Mouse (Mus musculus) 416B (cell line): ENCODE measurements around the gene Lbhd2.

ENCODE experiments used
- DNase-seq: peaks from one replicate; pipeline ENCODE4 v3.0.0; 2011; ENCODE audit warnings: low read depth

Lbhd2 gene

GRCm38 (mm10) chr12:111406622-111407021 is at the start of gene Lbhd2:
TSS of gene Lbhd2 (plus strand) at chr12:111406809.
- DNase-seq: no peak

DNA sequence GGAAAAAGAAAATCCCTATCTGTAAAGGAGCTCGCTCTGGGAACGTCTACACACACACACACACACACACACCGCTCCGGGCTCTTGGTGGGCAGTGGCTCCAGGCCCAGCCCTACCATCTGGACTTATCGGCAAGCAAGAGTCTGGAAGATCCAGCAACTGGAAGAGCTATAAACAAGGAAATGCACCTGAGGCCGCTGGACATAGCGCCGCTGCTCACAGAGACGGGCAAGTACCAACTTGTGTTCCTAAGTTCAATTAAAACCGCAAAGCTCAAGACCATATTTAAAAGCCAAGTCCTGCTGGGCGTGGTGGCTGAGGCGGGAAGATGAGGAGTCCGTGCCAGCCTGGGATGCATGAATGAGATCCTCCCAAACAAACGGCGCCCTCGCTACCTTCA is 45.9 kb upstream of the Lbhd2 start:
- no peak for DNase-seq

DNA sequence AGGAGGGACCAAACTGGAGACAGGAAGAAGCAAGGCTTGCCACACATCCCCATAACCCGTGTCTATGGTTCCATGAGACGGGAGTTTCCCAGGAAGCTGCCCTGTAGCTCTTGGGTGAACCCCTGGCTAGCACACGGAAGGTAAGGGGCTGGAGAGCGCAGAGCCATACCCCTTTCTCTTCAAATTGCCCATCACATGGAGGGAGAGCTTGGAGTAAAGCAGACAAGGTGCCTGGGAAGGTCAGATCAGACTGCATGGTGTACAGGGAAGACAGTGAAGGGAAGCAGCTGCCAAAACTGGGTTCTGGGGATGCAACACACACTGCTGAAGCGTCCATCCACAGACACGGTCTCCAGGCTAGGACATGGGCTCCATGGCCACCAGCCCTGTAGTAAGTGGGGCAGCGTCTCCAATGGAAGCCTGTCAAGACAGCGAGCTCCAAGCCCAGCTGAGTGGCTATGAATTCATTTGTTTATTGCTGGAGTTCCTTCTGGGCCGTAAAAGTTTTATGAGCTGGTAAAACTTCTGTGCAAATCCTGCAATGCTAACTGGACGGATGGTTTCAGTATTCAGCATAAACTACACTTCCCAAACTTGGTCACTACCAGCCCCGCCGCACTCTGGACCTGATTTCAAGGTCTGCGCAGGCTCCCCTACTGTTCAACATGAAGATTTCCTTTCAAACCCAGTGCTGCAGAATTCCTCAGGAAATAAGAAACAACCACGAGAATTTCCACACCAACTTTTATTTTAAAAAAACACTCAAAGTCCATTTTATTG is 45.1 kb upstream of the Lbhd2 start:
- DNase-seq: no peak

DNA sequence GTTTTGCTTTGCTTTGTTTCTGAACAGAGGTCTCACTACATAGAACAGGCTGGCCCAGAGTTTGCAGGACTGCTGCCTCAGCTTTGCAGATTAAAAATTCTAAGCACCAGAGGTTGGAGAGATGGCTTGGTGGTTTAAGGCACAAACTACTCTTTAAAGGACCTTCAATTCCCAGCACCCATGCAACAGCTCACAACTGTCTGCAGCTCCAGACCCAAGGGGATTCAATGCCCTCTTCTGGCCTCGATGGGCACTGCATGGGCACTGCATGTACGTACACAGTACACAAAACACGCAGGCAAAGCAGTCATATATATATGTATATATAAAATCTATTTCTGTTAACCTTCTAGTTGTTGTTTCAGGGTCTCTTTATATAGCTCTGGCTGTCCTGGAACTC is 42.4 kb upstream of the Lbhd2 start:
- DNase-seq: no peak

DNA sequence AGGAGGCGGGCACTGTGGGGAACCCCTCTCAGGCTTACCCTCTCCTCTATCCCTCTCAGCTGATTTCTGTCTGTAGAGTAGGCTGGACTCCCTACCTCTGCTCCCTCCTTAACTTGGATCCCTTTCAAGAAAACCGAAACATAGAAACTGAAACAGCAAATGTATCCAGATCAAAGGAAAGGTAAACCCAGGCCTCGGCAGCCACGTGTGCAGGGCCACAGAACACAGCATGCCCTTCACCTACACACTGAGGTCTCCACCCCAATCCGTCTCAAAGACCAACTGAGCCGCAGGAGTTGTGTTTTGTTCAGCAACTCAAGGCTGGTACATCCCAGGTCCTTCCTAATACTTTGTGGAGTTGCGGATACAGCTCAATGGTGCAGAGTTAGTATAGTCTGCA is 39.5 kb upstream of the Lbhd2 start:
- no peak for DNase-seq

DNA sequence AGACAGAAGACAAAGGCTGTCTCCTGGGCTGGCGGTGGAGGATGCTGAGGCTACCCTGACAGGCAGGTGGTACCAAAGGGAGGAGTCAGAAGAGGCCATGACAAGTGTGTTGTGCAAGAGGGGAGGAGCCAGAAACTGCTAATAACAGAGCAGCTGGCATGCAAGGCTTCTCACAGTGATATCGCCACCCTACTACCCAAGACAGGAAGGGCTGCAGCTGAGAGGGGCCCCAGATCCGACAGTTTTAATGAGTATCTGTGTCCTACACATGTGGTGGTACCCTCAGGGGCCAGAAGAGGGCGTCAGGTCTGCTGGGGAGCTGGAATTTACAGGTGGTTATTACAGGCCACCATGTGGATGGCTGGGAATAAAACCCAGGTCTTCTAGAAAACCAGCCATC is 36.4 kb upstream of the Lbhd2 start:
- DNase-seq: peak; percentile 85

DNA sequence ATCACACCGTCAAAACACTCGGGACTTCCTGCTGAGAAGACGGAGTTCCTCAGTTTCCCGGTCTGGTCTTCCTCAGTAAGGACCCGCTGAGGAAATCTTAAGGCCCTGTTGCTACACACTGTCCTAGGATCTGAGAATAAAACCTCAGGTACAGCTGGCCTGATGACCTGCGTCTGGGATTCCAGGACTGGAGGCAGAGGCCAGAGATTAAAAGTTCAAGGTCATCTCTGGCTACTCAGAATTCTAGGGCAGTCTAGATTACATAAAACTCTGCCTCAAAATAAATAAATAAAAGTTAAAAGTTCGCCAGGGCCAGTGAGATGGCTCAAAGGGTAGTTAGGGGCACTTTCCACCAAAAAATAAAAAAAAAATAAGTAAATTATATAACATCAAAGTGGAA is 34.7 kb upstream of the Lbhd2 start:
- DNase-seq: no peak

GRCm38 (mm10) chr12:111373411-111373810 is 33.2 kb upstream of the Lbhd2 start:
- DNase-seq: no peak

- DNase-seq: no peak
Measured at GRCm38 (mm10) chr12:111374727-111375126, 31.9 kb upstream of the Lbhd2 start.

- no peak for DNase-seq
Measured at GRCm38 (mm10) chr12:111375559-111375958, 31.1 kb upstream of the Lbhd2 start.

- peak; percentile 78 for DNase-seq
Measured at GRCm38 (mm10) chr12:111376053-111376452, 30.6 kb upstream of the Lbhd2 start.

GRCm38 (mm10) chr12:111376826-111377331 is 29.7 kb upstream of the Lbhd2 start:
- DNase-seq: peak; percentile 29

DNA sequence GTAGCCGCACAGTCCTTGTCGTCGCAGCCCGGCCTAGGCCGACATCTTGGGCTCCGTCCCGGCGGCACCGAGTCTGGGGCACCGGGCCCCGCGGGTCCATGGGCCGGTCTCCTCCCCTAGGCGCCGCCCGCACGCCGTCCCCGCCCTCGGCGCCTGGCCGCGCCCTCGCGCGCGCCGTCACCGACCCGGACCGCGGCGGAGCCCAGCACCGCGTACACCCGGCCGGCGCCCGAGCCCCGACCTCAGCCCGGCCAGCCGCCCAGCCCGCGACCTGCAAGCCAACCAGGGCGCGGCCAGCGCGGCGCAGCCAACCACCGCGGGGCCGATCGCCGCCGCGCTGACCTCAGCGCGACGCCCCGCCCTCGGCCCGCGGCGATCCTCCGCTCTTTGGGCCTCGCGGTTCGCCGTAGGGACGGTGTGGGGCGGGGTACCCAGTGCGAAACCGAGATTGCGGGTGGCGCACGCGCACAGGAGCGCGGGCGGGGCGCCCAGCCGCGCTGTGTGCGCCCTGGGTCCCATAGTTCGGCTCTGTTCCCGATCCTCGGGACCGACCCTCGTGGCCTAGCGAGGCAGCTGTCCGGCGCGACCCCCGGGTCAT is 29.1 kb upstream of the Lbhd2 start, which contains the start of gene Cdc42bpb:
Gene Cdc42bpb, minus strand, starts transcription at position 343 of the 598 bp plus-strand sequence.
- peak; percentile 82 for DNase-seq

- DNase-seq: no peak
Measured at GRCm38 (mm10) chr12:111377986-111378490, 28.6 kb upstream of the Lbhd2 start.

- no peak for DNase-seq
Measured at GRCm38 (mm10) chr12:111378812-111379211, 27.8 kb upstream of the Lbhd2 start.

- DNase-seq: no peak
Measured at GRCm38 (mm10) chr12:111385883-111386641, 20.5 kb upstream of the Lbhd2 start.

GRCm38 (mm10) chr12:111386642-111387120 is 19.9 kb upstream of the Lbhd2 start:
- DNase-seq: peak; percentile 76

DNA sequence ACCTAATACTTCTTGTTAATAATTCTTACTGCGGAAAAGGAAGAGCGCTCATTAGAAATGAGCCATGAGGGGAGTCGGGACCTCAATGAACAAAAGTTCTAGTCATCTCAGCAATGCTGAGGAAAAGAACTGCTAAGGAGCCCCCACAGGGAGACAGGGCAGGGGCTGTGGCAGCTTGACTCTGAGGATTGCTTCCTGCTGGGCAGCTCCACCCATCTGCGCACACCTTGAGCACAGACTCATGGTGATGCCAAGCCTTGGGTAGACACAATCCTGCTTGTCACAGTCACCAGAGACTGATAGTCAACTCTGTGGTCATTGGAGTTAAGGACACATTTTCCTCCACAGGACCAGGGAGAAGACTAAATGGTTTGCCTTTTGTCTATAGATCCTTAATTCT is 19.5 kb upstream of the Lbhd2 start:
- no peak for DNase-seq

DNA sequence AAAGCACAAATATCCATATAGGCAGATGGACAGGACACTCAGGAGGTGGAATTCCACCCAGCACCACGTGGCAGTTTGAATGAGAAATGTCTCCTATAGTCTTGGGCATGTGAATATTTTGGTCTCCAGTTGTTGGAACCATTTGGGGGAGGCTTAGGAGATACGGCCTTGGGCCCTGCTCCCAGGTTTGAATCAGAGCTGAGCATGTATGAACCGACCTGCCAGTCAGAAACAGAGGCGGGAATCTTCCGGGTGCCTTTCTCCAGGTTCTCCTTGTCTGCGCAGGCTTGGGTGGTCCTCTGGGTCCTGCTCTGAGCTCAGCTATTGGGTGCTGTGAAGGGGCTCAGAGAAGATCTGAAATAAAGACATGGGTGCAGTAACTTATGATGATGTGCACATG is 12.6 kb upstream of the Lbhd2 start:
- no peak for DNase-seq

DNA sequence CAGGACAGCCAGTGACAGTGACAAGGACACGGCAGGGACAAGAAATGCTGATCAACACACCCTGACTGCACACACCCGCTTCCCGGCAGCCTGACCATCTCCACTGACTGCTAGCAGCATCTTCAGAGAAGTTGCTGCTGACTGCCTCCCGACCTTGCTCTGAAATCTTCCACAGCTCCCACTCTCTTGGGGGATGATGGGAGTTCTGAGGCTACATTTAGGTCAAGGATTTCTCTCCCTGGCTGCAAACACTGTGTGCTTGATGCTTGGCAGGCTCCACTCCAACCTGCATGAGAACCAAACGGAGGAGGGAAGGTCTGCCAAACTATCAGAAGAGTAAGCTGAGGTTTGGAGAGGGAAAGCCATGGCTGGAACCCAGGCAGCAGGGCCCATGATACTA is 9.6 kb upstream of the Lbhd2 start:
- DNase-seq: no peak

DNA sequence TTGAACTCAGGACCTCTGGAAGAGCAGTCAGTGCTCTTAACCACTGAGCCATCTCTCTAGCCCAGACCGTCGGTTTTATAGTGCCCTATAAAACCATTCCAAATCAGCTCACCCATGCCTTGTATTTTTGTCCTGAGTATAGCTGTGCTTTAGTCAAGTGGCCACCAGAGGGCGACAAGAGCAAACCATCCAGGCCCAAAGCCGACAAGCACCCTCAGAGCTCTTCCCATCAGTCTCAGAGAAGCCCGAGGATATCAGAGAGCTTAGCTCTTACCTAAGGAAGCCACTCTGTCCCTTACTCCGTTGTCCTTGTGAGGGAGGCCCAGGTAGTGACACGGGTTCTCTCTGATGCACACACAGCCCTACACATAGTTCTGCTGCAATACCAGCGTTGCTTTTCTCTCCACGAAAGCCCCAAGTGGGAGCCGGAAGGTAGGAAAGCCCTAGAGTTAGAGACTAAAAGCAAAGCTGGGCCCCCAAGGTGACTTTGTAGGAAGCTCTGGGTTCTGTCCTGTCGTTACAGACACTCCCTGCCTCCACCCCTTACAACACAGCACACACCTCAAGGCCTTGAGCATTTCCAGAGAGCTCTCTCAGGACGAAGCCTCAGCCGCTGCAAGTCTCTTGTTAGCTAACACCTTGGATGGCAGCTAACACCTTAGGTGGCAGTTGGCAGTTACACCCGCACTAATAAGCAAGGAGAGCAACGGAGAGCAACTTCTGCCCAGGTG is 5.0 kb upstream of the Lbhd2 start:
- peak; percentile 84 for DNase-seq

GRCm38 (mm10) chr12:111404880-111405279 is 1.7 kb upstream of the Lbhd2 start:
- DNase-seq: no peak
